Mouse (Mus musculus): ENCODE measurements at regions not wholly inside any gene's neighbourhood (a gene's known extent, or its start where the extent isn't known, plus 50 kb on each side); places are given as distances from the start of the nearest gene placed in this dataset.

- intact Hi-C loops (cut with DNase I), result no loop called here
- Histone ChIP-seq H3K4me3 (no peak overlapping the region), H3K27ac (no peak overlapping the region)
- TF ChIP-seq CTCF (IDR thresholded peaks at IDR 0.05), result no peak
- DNase-seq, result no peak
Measured at GRCm38 (mm10) chr6:99863418-99863817, 137.2 kb upstream of the Prok2 start.

- TF ChIP-seq CTCF (IDR thresholded peaks at IDR 0.05), result no peak
- DNase-seq, result no peak
- no peak overlapping the region for H3K4me3 ChIP-seq
- no peak overlapping the region for H3K27ac ChIP-seq
- intact Hi-C loops (cut with DNase I), result no loop called here
Measured at GRCm38 (mm10) chr6:99857411-99857810, 131.2 kb upstream of the Prok2 start.

- intact Hi-C loops (cut with DNase I), result no loop called here
- DNase-seq, result no peak
- Histone ChIP-seq H3K4me3 (no peak overlapping the region), H3K27ac (no peak overlapping the region)
- no peak for TF ChIP-seq CTCF (IDR thresholded peaks at IDR 0.05)
Measured at GRCm38 (mm10) chr6:99853716-99854115, 127.5 kb upstream of the Prok2 start.

GRCm38 (mm10) chr6:99850706-99851105 lies 124.5 kb upstream of the Prok2 start:
- Histone ChIP-seq H3K4me3 (no peak overlapping the region), H3K27ac (no peak overlapping the region)
- intact Hi-C loops (cut with DNase I), result no loop called here
- no peak for DNase-seq
- TF ChIP-seq CTCF (IDR thresholded peaks at IDR 0.05), result no peak

- no peak for TF ChIP-seq CTCF (IDR thresholded peaks at IDR 0.05)
- intact Hi-C loops (cut with DNase I), result no loop called here
- no peak overlapping the region for H3K27ac ChIP-seq
- no peak overlapping the region for H3K4me3 ChIP-seq
- peak; percentile 26 for DNase-seq
Measured at GRCm38 (mm10) chr6:99845508-99845846, 119.3 kb upstream of the Prok2 start.

GRCm38 (mm10) chr6:99844775-99845507 lies 118.7 kb upstream of the Prok2 start:
- no peak for DNase-seq
- H3K4me3 ChIP-seq, result no peak overlapping the region
- no peak overlapping the region for H3K27ac ChIP-seq
- TF ChIP-seq CTCF (IDR thresholded peaks at IDR 0.05), result no peak
- intact Hi-C loops (cut with DNase I), result no loop called here

- DNase-seq, result no peak
- Histone ChIP-seq H3K4me3 (no peak overlapping the region), H3K27ac (no peak overlapping the region)
- intact Hi-C loops (cut with DNase I), result no loop called here
- no peak for TF ChIP-seq CTCF (IDR thresholded peaks at IDR 0.05)
Measured at GRCm38 (mm10) chr6:99843507-99843906, 117.3 kb upstream of the Prok2 start.

- Histone ChIP-seq H3K27ac (no peak overlapping the region), H3K4me3 (no peak overlapping the region)
- intact Hi-C loops (cut with DNase I), result no loop called here
- DNase-seq, result no peak
- no peak for TF ChIP-seq CTCF (IDR thresholded peaks at IDR 0.05)
Measured at GRCm38 (mm10) chr6:99842723-99843122, 116.5 kb upstream of the Prok2 start.

GRCm38 (mm10) chr6:99840823-99841222 lies 114.6 kb upstream of the Prok2 start:
- intact Hi-C loops (cut with DNase I), result no loop called here
- no peak for TF ChIP-seq CTCF (IDR thresholded peaks at IDR 0.05)
- Histone ChIP-seq H3K4me3 (no peak overlapping the region), H3K27ac (no peak overlapping the region)
- no peak for DNase-seq

- no peak overlapping the region for H3K27ac ChIP-seq
- no peak overlapping the region for H3K4me3 ChIP-seq
- TF ChIP-seq CTCF (IDR thresholded peaks at IDR 0.05), result no peak
- peak; percentile 38 for DNase-seq
- intact Hi-C loops (cut with DNase I), result no loop called here
Measured at GRCm38 (mm10) chr6:99833323-99833722, 107.1 kb upstream of the Prok2 start.

GRCm38 (mm10) chr6:99827625-99828024 lies 101.4 kb upstream of the Prok2 start:
- no peak for TF ChIP-seq CTCF (IDR thresholded peaks at IDR 0.05)
- intact Hi-C loops (cut with DNase I), result no loop called here
- H3K4me3 ChIP-seq, result no peak overlapping the region
- no peak for DNase-seq
- H3K27ac ChIP-seq, result no peak overlapping the region

- no peak overlapping the region for H3K27ac ChIP-seq
- TF ChIP-seq CTCF (IDR thresholded peaks at IDR 0.05), result no peak
- DNase-seq, result no peak
- H3K4me3 ChIP-seq, result no peak overlapping the region
- intact Hi-C loops (cut with DNase I), result no loop called here
Measured at GRCm38 (mm10) chr6:99824808-99825207, 98.6 kb upstream of the Prok2 start.

GRCm38 (mm10) chr6:99822471-99822870 lies 96.3 kb upstream of the Prok2 start:
- no peak overlapping the region for H3K27ac ChIP-seq
- intact Hi-C loops (cut with DNase I), result no loop called here
- no peak overlapping the region for H3K4me3 ChIP-seq
- DNase-seq, result no peak
- no peak for TF ChIP-seq CTCF (IDR thresholded peaks at IDR 0.05)

GRCm38 (mm10) chr6:99819255-99819929 lies 93.2 kb upstream of the Prok2 start:
- DNase-seq, result no peak
- intact Hi-C loops (cut with DNase I), result no loop called here
- Histone ChIP-seq H3K27ac (no peak overlapping the region), H3K4me3 (no peak overlapping the region)
- TF ChIP-seq CTCF (IDR thresholded peaks at IDR 0.05), result no peak

Measured in gastrocnemius, adult 2 months (tissue).